Mouse (Mus musculus): ENCODE data around the gene Socs7. TPM values are rescaled to one million over a fixed set of nuclear protein-coding genes. Genes with fewer than 3 reads are reported as not detected.

The Socs7 gene
- total RNA-seq, 1 experiment from 2014 or later = 27.5 TPM

DNA sequence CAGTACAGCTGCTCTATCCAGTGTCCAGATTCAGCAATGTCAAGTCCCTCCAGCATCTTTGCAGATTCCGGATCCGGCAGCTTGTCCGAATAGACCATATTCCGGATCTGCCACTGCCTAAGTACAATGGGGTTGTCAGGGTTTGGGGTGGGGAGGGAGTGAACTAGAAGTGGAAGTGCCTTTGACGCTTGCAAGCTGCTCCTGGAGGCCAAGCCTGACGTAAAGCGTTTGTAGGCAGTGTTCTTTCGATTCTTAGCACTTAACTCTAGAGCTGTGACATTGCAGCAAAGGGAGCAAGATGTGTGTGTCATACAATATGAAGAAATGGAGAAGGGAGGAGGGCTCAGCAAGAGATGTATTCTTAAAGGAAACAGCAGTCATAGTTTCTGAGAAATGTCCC is 26.8 kb downstream of the Socs7 start:
- DNase-seq = no peak

DNA sequence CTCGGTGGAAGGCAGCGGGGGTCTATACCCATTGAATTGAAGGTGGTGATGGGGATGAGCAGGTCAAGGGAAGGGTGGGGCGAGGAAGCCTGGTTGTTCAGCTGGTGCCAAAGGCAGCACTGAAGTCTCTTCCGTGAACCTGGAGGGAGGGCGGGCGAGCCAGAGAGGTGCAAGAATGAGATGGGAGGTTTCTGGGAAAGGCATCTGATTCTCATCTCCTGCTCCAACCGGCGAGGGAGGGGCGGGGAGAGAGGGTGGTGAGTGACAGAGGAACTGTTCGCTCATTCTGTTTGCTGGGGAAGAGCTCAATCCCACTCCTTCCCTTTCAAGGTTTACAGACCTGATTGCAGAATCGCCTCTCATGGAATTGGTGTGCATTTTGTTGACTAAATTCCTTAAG is 31.3 kb downstream of the Socs7 start:
- no peak for DNase-seq

DNA sequence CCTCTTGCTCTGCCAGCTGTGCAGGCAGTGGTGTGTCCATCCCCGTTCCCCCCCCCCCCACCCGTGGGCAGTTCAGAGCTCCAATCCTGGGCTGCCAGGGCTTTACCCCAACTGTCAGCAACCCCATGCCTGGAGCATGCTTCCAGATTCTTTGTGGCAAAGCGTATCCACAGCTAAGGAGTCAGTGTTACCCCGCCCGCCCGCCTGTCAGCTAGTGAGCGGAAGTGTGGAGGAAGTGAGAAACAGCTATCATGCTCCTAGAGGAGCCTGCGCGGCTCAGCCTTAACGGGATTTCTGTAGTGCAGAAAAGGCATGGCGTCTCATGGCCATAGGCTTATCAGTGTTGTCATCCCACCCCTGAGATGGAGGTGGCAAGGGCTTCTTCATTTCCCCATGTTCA is 31.8 kb downstream of the Socs7 start:
- no peak for DNase-seq

DNA sequence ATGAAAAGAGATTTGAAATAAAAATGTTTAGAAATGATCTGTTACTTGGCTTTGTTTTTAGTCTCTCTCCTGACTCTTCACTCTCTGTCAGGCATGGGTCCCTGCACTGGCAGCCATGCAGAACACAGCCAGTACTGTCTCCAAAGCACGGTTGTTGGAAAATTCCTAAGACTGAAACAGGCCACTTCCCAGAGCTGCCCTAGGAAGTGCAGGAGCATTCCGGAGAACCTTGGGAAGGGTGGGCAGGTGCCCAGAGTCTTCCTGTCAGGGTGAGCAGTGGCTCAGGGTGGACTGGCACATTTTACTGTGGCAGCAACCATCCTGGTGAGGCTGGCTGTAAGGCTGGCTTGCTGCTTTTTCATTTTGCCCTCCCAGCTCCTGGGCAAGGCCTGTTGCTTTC is 36.2 kb downstream of the Socs7 start:
- DNase-seq = no peak

DNA sequence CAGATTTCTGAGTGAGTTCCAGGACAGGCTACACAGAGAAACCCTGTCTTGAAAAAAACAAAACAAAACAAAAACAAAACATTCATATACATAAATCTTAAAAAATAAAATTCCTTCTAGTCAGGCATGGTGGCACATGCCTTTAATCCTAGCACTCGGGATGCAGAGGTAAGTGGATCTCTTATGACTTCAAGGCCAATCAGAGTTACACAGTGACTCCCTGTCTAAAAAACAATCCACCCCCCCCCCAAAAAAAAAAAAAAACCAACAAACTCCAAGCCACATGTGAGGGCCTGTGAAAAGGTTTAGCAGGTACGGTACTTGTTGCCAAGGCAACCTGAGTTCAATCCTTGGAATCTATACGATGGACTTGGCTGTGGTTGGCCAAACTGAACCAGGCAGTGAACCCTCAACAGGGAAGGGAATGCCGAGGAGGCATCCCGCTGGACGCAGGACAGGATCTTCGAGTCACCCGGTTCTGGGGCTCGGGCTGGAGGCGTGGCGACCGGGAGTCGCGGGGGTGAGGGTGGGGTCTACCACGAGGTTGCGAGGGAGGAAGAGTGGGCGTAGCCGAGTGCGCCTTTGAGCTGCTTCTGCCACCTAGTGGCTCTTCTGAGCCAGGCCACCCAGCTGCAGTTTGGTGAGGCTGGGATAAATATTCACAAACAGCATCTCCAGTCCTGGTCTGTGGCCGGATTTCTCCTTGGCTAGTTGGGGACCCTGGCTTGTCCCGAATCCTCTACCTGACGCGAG is 37.8 kb downstream of the Socs7 start:
- peak; percentile 82 for DNase-seq

DNA sequence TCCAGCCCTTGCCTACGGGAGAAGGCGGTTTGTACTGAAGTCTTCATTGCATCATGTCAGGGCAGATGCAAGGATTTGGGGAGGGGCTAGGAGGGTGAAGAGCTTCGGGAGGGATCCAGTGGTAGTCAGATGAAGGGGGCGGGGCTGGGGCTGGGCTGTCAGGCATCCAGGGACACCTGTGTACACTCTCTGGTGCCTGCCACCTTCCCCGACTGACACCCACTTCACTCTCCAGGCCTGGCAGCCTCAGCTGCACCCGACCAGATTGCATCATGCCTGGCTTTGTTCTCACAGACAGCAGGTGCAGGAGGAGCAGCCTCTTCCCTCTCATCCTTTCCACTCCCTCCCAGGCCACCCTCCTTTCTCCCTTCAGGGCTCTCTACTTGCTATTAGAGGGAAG is 38.7 kb downstream of the Socs7 start:
- no peak for DNase-seq

DNA sequence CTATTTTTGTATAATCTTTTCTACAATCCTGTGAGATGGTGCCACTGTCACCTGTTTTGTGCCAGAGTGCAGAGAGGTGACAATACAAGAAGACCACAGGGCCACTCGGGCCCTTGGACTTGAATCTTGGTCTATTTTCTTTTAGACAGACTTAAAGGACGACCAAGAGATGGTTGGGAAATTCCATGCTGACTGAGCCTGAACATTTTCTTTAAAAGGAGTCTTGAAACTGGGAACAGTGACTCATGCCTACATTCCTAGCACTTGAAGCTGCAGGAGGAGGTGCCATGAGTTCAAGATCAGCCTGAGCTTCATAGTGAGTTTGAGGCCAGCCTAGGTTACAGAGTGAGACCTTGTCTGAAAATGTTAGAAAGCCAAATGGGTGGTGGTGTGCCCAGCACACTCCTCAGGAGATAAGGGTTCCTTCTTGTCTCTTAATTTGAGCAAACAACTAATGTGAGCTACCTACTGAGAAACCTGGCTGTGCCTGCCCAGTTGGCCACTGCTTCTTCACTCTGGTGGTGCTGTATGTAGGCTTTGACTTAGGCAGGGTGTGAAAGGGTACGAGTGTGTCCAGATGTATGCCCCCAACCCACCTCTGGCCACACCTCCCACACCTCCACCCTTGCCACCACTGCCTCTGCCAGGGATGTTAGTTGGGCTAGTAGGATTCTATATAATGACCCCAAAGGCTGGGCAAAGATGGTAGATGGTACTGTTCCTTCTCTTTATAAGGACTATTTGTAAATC is 39.5 kb downstream of the Socs7 start:
- no peak for DNase-seq

DNA sequence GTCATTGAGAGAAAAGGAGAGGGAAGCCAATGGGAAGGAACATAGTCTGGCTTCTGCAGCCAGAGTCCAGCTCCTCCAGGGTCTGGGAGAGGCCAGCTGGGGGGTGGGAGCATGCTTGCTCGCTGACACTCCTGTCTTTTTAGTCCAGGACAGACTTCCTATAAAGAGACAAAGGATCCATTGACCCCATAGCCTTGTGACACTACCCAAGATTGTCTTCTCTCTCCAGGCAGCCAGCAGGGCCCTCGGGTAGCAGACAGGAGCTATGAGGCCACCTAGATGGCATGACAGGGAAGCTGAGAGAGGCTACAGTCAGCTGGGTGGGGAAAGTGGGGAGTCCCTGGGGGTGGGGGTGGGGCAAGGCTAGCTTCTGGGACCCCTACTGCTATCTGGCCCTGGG is 40.4 kb downstream of the Socs7 start:
- DNase-seq = no peak

DNA sequence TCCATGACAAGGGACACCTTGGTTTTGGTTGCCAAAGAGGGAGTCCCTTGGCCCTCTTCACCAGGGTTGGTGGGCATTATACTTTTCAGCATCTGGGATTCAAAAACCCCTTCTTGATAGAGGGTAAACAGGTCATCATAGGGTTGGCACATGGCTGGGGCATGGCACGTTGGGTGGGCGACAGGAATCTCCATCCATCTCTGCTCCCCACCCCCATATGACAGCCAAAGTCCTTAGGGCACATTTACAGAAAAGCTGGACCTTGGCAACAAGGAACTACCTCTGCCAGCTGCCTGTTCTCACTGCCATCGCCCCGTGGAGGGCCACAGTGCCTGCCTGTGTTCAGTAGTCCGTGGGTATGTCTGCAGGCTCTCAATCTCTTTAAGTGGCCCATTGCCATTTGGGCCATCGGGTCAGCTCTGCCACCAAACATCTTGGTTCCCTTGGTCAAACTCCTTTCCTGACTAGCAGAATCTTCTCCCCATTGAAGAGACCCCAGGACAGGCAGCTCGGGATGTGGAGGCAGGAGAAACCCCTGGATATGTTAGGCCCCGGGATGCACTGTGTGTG is 41.3 kb downstream of the Socs7 start:
- DNase-seq = no peak

DNA sequence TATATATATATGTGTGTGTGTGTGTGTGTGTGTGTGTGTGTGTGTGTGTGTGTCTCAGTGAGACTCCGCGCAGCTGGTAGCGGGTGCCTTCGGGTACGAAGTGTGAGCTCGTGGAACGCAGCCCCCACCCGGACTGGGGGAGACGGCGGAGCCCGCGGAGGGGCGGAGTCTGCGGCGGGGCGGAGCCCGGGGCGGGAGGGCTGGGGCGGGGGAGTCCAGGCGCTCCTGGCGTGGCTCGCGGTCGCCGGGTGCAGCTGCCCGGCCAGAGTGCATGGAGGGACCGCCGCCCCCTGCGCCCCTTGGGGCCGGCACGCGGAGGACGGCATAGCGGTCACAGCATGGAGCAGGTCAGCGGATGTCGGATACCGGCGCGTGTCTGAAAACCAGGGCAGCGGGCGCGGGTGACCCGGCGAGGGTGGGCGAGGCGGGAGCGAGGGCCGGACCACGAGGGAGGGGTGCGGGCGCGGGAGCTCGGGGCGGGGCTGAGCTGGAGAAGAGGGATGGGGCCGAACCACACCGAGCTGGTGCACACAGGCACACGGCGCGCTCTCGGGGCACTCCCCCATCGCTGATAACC is 41.9 kb downstream of the Socs7 start:
- peak; percentile 61 for DNase-seq

DNA sequence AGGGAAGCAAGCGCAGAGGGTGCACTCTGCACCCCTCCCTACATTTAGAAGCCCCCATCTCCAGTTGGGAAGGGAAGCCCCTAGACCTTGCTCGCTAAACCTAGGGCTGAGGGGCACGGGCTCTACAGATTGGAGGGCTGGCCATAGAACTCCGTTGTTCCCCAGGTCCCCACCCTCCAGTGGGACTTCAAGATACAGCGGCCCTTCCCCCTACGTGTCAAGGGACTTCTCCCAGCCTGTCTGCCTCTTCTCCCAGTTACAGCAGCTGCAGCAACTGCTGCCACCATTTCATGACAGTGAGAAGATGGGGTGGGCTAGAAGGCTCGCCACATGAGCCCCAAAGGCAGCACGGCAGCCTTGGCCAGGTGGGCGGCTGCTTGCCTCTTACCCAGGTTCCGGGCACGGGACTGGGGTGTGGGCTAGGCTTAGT is 42.4 kb downstream of the Socs7 start:
- no peak for DNase-seq

DNA sequence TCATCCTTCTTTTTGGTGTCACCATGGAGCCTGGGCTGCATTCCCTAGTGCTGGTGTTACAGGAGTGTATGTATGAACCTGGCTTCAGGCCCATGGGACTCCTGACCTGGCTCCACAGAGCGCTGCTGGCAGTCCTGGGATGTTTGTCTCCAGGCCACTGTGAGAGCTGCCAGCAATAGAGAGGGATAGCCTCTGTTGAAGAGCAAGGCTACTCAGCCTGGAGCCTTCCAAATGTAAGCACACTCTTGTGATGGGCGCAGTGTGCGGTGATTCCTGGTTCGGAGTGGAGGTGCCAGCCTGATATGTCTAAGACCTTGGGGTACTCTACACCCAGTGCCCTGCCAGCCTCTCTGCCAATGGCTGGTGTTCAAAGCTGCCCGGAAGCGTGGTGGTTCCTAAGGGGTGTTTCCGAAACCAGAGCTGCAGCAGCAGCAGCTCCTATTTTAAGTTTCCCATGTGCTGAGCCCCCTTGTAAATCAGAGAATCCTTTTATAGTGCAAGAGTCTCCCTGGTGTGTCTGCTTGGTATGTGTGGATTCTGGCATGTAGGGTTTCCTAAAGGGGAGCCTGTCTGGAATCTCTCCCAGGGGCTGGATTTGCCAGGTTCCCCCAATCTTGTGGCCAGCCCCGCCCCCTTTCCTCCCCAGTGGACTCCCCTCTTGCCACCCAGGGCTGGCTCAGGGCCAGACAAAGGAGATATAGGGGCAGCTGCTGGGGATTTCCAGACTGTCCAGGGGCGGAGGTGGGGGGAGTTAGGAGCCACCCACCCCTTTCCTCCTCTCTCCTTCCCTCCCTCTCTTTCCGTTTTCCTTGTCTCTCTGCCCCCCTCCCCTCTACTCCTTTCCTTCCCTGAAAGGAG is 44.0 kb downstream of the Socs7 start:
- DNase-seq = no peak

DNA sequence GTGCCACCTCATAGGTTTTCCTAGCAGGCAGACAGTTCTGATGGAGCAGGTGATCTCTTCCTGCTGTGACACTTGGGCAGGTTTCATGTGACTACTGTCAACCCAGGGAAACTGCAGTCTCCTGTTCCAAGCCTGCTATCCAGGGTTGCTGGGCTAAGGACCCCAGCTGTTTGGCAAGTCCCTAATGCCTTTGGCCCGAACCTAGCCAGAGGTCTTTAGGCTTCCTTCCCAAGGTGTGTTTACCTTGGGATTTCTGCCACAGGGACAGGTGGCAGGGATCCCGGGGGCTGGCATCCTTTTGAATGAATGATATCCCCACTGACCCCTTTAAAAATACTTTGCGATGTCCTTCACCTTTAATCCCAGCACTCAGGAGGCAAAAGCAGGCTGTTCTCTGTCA is 45.1 kb downstream of the Socs7 start:
- no peak for DNase-seq

DNA sequence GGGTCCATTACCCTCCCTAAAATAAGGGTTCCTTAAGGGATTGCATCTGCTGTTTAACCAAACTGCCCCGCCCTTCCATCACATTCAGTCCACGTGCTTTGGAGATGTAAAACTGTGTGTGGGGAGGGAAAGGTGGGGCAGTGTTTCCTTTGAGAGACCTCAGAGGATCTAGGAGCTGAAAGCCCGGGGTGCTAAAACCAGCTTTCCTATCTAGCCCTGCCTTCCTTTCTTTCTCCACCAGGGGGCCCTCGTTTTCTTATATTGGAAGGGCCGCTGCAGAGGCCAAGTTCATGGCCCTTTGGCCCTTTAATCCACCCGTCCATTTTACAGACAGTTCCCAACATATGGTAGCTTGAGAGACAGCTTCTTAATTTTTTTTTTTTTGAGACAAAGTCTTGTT is 45.8 kb downstream of the Socs7 start:
- peak; percentile 76 for DNase-seq

DNA sequence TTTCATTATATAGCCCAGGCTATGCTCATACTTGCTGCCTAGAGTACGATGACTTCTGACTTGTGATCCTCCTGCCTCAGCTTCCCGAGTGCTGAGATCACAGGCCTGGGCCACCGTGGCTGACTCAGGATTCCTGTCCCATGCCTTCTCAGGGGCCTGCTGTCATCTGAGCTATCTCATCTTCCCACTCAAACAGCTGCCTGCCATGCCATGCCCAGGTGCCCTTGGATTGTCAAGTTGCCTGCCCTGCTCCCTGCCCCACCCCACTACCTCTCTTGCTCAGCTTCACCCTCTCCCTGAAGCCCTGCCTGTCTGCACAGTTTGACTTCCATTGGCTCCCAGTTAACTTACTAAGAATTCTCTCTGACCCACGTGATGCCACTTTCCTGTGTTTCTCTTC is 48.6 kb downstream of the Socs7 start:
- no peak for DNase-seq

DNA sequence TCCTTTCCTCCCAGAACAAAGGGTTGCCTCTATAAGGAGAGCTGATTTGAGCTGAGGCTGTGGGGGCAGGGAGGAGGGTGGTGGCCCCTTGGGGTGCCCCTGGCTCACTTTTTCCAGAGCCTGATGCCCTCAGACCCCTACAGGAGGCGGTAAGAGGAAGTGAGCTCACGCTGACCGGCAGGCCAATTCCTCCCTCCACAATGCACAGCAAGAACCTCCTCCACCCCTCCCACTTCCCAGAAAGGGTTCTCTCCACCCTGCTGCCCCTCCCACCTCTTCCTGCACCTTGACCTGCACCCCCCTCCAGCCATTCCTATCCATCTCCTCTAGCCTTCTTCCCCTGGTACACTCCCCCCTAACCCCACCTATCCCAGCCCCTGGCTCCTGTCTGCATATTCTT is 49.8 kb downstream of the Socs7 start:
- no peak for DNase-seq

DNA sequence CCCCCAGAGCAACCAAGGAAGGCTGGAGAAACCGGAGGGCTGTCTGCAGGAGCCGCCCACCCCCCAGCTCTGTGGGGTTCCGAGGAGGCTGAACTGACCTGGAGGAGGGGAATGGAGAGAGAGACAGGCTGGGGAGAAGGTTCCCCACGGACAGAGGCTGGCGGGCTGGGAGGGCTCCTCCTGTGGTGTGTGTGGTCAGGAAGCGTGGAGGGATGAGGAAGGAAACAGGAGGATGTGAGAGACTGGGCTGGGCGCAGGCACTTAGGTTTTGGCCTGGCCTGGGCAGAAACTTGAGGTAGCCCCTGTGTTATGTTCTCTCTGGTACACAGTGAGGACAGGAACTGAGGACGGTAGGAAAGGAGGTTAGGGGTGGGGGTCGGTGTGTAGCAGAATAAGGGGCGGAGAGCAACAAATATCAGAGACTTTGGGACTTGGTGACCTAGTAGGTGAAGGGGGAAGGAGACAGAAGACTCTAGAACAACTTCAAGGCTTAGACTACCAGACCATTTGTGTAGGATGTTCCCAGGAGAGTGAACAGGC is 50.5 kb downstream of the Socs7 start:
- DNase-seq = no peak

DNA sequence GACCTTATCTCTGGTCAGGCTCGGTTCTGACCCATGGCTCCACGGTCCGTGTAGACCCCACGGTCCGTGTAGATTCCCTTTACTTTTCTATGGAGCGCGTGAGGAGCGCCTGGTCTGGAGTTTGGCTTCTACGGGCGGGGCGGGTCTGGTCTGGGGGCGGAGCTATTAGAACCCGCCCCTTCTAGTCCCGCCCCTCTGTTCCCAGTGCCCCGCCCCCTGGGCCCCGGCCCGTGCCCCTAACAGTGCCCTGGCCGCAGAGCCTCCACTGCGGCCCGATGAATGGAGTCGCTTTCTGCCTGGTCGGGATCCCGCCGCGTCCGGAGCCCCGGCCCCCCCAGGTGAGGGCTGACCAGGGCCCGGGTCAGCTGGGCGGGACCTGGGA is 53.0 kb downstream of the Socs7 start, which contains the start of gene Arhgap23:
Arhgap23 (plus strand) TSS at position 204 of the 382 bp plus-strand sequence.
- DNase-seq = peak; percentile 86

DNA sequence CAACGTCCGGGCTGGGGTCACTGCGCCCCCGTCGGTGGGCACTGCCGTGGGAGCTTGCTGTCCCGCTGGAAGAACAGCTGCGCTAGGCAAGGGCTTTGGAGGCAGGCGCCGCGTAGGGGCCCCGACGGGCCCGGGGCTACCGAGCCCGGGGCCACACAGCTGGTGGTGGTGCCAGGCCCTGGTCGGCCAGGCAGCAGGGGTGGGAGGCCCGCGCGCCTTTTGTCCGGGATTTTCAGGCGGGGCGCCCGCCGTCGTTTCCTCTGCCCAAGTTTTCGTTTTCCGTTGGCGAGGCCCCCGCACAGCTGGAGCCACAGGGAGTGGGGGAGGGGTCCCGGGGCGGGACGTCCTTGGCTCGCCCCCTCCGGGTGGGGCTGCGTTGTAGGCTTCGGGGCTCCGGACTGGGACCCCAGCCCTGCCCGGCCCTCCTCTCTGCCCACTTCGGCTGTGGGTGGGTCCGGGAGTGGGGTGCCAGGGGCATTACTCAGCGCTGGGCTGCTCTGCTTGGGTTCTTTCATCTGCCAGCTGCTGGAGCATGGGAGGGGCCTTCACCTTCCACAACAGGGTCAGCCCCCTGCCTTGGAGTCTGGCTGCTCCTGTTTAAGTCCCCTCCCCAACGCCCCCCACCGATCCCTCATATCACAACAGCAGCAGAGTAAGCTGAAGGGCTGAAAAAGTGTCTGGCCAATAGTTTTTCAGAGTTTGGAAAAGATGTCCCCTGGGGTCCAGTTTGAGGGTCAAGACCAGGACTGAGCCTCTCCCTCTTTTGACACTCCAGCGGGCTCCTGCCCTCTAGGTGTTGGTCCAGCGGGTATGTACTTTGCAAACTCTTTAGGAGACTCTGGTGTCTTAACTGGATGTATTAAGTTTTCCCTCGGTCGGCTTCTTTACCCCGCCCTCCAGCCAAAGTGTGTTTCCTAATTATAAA is 53.6 kb downstream of the Socs7 start:
- peak; percentile 57 for DNase-seq

DNA sequence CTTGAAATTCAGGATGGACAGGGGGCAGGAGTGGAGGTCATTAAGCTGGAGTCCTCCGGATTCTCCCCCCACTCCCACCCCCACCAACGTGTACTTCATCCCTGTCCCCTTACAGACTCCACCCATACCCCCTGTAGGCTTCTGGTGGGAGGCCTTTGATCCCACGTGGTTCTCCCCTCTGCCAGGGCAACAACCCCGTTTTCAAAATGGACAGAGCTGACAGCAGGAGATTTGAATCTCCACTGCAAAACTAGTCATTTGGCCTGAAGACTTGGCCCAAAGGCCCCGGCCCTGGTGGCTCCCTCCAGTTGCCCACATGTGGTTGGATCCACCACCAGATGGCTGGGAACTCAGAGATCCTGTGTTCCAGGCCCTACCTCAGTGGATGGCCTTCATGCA is 54.3 kb downstream of the Socs7 start:
- no peak for DNase-seq
